Mouse (Mus musculus): ENCODE measurements around the gene Rnf149.

Rnf149 gene

DNA sequence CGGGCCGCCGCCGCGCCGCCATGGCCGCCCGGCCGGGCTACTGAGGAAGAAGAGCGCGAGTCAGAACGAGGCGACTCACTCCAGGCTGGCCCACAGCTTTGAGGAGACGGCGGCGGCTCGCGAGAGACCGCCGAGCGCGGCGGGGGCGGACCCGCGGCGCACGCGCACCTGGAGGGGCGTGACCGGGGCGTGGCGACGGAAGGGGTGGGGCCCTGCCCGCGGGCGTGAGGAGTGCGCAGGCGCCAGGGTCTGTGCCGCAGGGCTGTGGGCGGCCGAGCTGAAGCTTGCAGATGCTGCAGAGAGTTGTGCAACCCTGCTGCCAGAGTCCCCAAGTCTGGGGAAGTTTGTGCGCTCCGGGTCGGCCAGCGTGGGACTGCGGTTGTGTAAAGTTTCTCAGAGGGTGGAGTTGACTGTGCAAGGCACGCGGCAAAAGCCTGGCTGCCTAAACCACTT lies at the start of gene Rnf149:
Rnf149 (minus strand) TSS at position 153 of the 453 bp plus-strand sequence.
- under 1% methylated on average over 48 of the region's 49 CpGs for WGBS

DNA sequence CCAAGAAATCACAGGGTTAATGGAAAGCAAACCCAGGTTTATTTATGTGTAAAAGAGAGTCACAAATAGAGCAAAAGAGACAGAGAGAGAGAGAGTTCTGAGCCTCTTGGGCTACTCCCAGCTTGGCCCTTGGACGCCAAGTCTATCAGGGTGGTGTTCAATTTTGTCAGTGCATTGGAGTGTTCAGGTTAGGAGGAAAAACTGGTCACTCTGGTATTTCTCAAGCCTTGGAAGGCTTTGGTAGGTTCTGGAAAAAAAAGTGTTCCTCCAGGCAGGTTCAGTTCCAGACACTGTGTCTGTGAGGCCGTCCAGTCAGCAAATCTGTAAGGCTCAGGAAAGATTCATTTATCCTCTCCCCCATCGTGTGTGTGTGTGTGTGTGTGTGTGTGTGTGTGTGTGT lies 48.3 kb upstream of the Rnf149 start:
- WGBS = 52% methylated on average over 3 of the region's 3 CpGs

- WGBS = 74% methylated on average over 1 of the region's 1 CpGs
Observed at GRCm38 (mm10) chr1:39623729-39624128, 46.5 kb upstream of the Rnf149 start.

GRCm38 (mm10) chr1:39623106-39623505 lies 45.9 kb upstream of the Rnf149 start:
- WGBS = 95% methylated on average over 5 of the region's 5 CpGs

GRCm38 (mm10) chr1:39618524-39618923 lies 41.3 kb upstream of the Rnf149 start:
- 49% methylated on average over 8 of the region's 8 CpGs for WGBS

GRCm38 (mm10) chr1:39615526-39615925 lies 38.3 kb upstream of the Rnf149 start:
- WGBS = 71% methylated on average over 6 of the region's 6 CpGs

DNA sequence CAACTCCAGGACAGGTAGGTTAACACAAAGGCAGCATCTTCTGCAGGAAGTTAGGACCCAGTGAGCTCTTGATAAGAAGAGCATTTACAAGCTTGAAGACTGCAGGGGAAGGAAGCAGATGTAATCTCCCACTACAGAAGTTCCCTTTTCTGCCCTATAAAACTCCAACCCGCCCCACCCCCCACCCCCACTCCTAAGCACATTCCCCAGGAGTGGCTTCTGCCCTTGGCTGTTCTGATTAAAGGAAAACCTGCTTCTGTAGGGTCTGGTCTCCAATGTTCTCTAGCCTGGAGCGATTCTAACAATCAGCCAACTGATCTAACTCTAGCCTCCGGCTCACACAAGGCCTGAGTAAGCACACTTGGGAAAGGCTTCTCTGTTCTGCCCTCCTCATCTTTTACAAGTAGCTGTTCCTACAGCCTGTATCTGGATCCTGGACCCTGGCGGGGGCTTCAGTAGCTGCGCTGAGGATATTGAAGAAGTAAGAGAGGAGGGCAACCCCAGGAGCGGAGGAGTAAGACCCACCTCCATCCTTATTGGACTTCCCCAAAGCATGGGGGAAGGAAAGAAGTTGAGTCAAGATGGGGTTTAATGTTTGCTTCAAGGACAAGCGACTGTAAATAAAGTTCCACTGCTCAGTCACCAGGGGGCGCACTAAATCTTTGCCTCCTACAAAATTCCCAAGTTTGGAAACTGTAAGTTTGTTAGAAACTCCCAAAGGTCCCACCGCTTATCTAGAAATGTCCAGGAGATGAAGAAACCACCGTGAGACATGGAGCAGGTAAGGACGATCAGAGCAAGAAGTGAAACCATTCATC lies 37.5 kb upstream of the Rnf149 start:
- WGBS = 27% methylated on average over 11 of the region's 11 CpGs

DNA sequence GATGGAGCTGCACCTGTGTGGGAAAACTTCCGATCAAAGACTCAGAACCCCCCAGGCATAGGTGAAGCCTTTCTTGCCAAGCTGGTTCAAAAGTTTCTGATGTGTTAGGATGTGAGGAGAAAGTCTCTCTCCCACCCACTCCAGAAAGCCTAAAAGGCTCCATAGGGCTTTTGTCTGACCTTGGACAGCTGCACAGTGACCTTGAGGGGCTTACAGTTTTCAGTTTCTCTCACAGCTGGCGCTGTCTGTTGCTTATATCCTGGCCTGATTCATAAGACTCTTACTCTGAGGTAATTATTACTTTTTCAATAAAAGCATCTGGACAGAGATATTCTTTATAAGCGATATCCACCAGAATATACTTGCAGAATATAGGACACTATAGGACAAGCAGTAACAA lies 35.9 kb upstream of the Rnf149 start:
- 91% methylated on average over 3 of the region's 3 CpGs for WGBS

DNA sequence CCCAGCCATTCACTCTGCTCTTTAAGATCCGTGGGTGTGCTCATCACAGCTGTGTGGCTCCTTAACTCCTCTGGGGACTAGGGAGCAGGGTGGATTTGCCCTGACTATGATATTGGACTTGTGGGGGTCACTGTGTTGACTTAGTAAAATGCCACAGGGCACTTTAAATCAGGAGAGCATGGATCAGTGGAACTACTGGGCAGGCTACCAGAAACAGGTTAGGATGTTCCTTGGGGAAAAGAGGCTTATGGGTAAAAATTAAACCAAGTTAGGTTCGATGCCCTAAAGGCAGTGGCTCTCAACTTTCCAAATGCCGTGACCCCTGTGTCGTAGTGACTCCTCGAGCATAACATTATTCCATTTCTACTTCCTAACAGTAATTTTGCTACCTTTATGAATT lies 35.3 kb upstream of the Rnf149 start:
- 85% methylated on average over 5 of the region's 5 CpGs for WGBS

GRCm38 (mm10) chr1:39608534-39608933 lies 31.3 kb upstream of the Rnf149 start:
- WGBS = 72% methylated on average over 8 of the region's 8 CpGs

- 97% methylated on average over 3 of the region's 3 CpGs for WGBS
Observed at GRCm38 (mm10) chr1:39602477-39602876, 25.3 kb upstream of the Rnf149 start.

- 37% methylated on average over 11 of the region's 11 CpGs for WGBS
Observed at GRCm38 (mm10) chr1:39598726-39599125, 21.5 kb upstream of the Rnf149 start.

DNA sequence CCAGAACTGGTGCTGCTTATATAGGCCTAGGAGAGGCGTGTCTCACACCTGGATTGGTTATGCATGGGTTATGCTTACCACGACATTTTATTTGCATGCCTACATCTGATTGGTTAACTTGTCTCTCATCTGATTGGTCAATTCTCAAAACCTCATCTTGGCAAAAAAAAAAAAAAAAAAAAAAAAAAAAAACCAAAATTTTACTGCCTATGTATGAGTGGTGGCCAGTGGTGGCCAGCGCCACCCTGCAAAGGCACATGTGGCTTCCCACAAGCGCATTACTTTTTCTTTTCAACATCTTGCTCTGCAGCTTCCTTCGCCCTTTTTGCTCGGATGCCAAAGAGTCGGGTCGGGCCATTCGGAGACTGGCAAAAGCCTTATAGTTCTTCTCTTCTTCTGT lies 19.9 kb upstream of the Rnf149 start:
- WGBS = 92% methylated on average over 9 of the region's 9 CpGs

DNA sequence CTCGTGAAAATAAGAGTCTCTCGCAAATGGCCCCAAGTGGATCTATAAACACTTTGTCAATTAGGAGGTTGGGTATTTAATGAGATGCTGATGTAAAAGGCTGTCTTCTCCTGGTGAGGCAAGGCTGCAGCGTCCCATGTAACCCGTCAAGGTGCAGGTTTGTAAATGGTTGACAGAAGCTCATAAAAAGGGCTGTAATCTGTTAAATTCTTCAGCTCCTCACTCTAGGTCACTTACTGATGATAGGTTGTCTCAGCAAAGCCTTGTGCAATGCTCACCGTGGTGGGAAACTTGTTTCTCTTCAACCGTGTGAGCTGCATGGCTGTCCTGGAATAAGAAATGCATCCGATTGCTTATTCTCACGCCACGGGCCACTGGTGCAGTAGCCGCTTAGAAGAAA lies 16.6 kb upstream of the Rnf149 start:
- WGBS = 87% methylated on average over 10 of the region's 10 CpGs

DNA sequence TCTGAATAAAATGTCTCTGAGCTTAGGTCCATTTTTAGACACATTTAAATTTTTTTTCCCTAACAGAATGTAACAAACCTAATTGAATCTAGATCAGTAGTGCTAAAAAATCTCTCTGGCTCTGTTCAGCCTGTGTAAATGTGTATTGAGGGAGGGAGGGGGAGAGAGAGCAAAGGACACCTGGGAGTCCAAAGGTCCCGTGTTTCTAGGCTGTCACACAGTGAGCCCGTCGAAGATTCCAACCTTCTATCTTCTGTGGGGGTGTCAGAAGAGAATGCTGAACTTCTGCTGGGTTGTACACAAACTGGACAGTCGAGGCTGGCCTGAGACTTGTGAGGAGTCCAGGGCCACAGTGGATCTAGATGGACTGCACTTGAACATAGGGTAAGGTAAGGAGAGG lies 14.9 kb upstream of the Rnf149 start:
- 82% methylated on average over 4 of the region's 4 CpGs for WGBS

- 73% methylated on average over 1 of the region's 1 CpGs for WGBS
Observed at GRCm38 (mm10) chr1:39591557-39591956, 14.4 kb upstream of the Rnf149 start.

GRCm38 (mm10) chr1:39590193-39590592 lies 13.0 kb upstream of the Rnf149 start:
- WGBS = 69% methylated on average over 5 of the region's 5 CpGs

- WGBS = 79% methylated on average over 9 of the region's 9 CpGs
Observed at GRCm38 (mm10) chr1:39585416-39585815, 8.2 kb upstream of the Rnf149 start.

DNA sequence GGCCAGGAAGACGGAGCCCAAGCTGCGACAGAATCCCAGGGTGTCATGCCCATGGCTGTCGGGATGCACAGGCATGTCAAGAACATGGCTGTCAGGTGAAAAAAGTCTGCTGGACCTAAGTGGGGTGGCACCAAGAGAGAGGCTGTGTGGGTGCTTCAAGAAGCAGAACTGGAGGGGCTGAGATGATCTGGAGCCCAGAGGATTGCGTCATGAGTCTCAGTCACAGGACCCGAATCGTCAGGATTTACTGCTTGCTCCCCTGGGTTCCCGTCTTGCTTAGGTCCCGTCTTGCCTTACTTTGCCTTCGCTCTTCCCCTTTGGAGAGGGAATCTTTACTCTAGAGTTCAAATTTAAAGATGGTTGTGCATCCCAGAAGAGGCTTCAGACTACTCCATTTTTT lies 6.0 kb upstream of the Rnf149 start:
- 92% methylated on average over 9 of the region's 9 CpGs for WGBS

GRCm38 (mm10) chr1:39581215-39581614 lies 4.0 kb upstream of the Rnf149 start:
- 56% methylated on average over 2 of the region's 3 CpGs for WGBS

GRCm38 (mm10) chr1:39579139-39579538 lies 1.9 kb upstream of the Rnf149 start:
- 86% methylated on average over 6 of the region's 6 CpGs for WGBS

- WGBS = 87% methylated on average over 5 of the region's 5 CpGs
Observed at GRCm38 (mm10) chr1:39578446-39578845, 1.2 kb upstream of the Rnf149 start.

DNA sequence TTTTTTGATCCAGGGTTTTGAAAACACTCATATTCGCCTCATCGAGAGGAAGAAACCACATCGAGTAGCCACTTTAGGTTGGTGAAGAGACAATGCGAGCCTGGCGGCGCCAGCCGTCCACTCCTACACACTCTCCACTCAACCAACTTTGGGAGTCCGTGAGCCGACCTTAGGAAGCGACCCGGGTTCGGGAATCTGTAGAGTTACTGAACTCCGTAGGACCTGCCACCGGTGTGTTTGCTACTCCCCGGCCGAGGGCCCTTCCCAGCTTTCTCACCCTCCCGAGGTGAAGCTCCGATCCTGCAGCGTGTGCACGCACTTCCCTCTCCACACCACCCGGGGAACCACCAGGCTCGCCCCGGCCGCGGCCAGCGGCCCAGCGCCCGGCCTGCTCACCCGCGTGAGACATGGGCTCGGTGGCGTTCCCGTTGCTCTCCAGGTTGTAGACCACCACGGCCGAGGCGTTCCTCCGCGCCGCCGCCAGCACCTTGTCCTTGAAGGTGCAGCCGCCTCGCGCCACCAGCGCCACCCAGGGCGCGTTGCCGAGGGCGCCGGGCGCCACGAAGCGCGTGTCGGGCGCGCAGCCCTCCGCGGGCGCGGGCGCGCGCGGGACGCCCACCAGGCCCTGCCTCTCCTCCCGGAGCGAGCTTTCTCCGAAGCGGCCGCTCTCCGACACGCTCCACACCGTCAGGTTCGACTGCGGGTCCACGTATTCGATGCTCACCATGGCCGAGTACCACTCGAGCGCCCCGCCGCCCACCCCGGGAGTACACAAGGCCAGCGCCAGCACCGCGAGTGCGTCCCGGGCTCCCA lies 568 bp downstream of the Rnf149 start:
- WGBS = under 1% methylated on average over 88 of the region's 88 CpGs
